In the genomic region with DNA sequence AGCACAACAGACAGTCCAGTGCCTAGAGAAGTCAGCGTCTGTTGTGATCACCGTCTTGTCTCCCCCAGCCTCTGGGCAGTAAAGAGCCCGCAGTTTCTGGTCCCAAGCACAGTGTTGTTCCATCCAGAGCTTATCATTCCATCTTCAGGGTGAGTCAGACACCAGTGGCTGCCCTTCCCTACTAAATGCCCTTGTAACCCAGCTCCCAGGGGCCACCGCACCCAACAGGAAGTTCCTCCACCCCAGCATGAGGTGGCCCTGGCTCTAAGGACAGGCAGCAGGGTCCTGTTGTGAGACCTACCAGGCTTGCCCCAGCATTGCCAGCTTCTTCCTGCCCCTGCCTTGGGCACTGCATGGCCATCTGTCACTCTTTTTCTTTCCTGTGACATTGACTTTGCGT, we compare ENCODE assay signal across 10 mouse cellular contexts. TPM values are rescaled to one million over a fixed set of nuclear protein-coding genes. Genes with fewer than 3 reads are reported as not detected.
DNase-seq lines count a peak whose midpoint lies in the region; ATAC-seq and TF ChIP-seq lines count a peak whose summit lies in the region.
"Had no signal": no experiment of that assay in that cellular context is flagged by ENCODE, and none has a peak within 500 bp of the region (broad histone marks: within the 10 kb centered on the region; RNA-seq: fewer than 3 reads in every experiment).

No protein-coding gene starts in this region.

- no peaks in the 10 kb centered on the region for H3K36me3 ChIP-seq in forebrain, embryonic 13.5 days (ENCODE audit: poor library complexity, severe bottlenecking)
- H3K36me3 ChIP-seq in forebrain, embryonic 15.5 days = no peaks in the 10 kb centered on the region
- H3K36me3 ChIP-seq in lung, embryonic 15.5 days = no peaks in the 10 kb centered on the region
- H3K36me3 ChIP-seq: embryonic facial prominence, embryonic 12.5 days; limb, embryonic 13.5 days had no signal

- no peak overlapping the region for H3K4me2 ChIP-seq in forebrain, embryonic 13.5 days
- no peak overlapping the region for H3K4me2 ChIP-seq in forebrain, embryonic 15.5 days (replicated peaks)
- no peak overlapping the region for H3K4me2 ChIP-seq in lung, embryonic 15.5 days
- H3K4me2 ChIP-seq: embryonic facial prominence, embryonic 12.5 days; limb, embryonic 13.5 days had no signal

- peak overlapping the region; percentile 90 for H3K27ac ChIP-seq in forebrain, embryonic 13.5 days
- H3K27ac ChIP-seq in forebrain, embryonic 15.5 days (replicated peaks) = no peak overlapping the region
- peak overlapping the region; percentile 98 for H3K27ac ChIP-seq in lung, embryonic 15.5 days
- H3K27ac ChIP-seq in bone marrow macrophage, adult 2 months (ENCODE audit: insufficient read depth, low read depth, low read length) = peak overlapping the region; percentile 59
- H3K27ac ChIP-seq: embryonic facial prominence, embryonic 12.5 days; limb, embryonic 13.5 days had no signal

- H3K4me3 ChIP-seq in forebrain, embryonic 13.5 days = no peak overlapping the region
- no peak overlapping the region for H3K4me3 ChIP-seq in forebrain, embryonic 15.5 days
- H3K4me3 ChIP-seq in lung, embryonic 15.5 days = no peak overlapping the region
- peak overlapping the region; percentile 24 for H3K4me3 ChIP-seq in bone marrow macrophage, adult 2 months (ENCODE audit: insufficient read depth, low read length)
- H3K4me3 ChIP-seq: embryonic facial prominence, embryonic 12.5 days; limb, embryonic 13.5 days had no signal

- DNase-seq in lung, postnatal 14 days = no peak
- no peak for DNase-seq in T-cell, adult 2 months (ENCODE audit: low spot score)
- DNase-seq in cerebellum, adult 9-10 months = no peak

- peaks cover 60% of the 10 kb centered on the region for H3K4me1 ChIP-seq in forebrain, embryonic 13.5 days
- H3K4me1 ChIP-seq in forebrain, embryonic 15.5 days = peaks cover 55% of the 10 kb centered on the region
- peaks cover 67% of the 10 kb centered on the region for H3K4me1 ChIP-seq in lung, embryonic 15.5 days
- peaks cover 62% of the 10 kb centered on the region for H3K4me1 ChIP-seq in bone marrow macrophage, adult 2 months (ENCODE audit: control insufficient read depth, insufficient read depth, low read length)

- no peaks in the 10 kb centered on the region for H3K27me3 ChIP-seq in forebrain, embryonic 13.5 days
- no peaks in the 10 kb centered on the region for H3K27me3 ChIP-seq in forebrain, embryonic 15.5 days
- H3K27me3 ChIP-seq in lung, embryonic 15.5 days = no peaks in the 10 kb centered on the region
- H3K27me3 ChIP-seq: embryonic facial prominence, embryonic 12.5 days; limb, embryonic 13.5 days had no signal

- 86% methylated on average over 5 of the region's 5 CpGs for WGBS in forebrain, embryonic 13.5 days
- 84% methylated on average over 5 of the region's 5 CpGs for WGBS in forebrain, embryonic 15.5 days
- WGBS in lung, embryonic 15.5 days = 85% methylated on average over 5 of the region's 5 CpGs

- no peaks in the 10 kb centered on the region for H3K9me3 ChIP-seq in forebrain, embryonic 13.5 days (replicated peaks)
- no peaks in the 10 kb centered on the region for H3K9me3 ChIP-seq in forebrain, embryonic 15.5 days
- no peaks in the 10 kb centered on the region for H3K9me3 ChIP-seq in lung, embryonic 15.5 days
- H3K9me3 ChIP-seq: embryonic facial prominence, embryonic 12.5 days; limb, embryonic 13.5 days had no signal

- H3K9ac ChIP-seq in forebrain, embryonic 13.5 days = no peak overlapping the region
- no peak overlapping the region for H3K9ac ChIP-seq in forebrain, embryonic 15.5 days (replicated peaks)
- H3K9ac ChIP-seq in lung, embryonic 15.5 days = no peak overlapping the region
- H3K9ac ChIP-seq: embryonic facial prominence, embryonic 12.5 days had no signal

- no peak for TF ChIP-seq POLR2A in bone marrow macrophage, adult 2 months (IDR thresholded peaks at IDR 0.05; ENCODE audit: borderline replicate concordance, low read depth, low read length)

- no peak for ATAC-seq in forebrain, embryonic 13.5 days
- ATAC-seq in forebrain, embryonic 15.5 days (replicated peaks) = no peak
- no peak for ATAC-seq in lung, embryonic 15.5 days (ENCODE audit: borderline replicate concordance, extremely low read depth, low FRiP score, low TSS enrichment)
- ATAC-seq in megakaryocyte-erythroid progenitor cell, adult 5-6 weeks (replicated peaks; ENCODE audit: low FRiP score, low TSS enrichment, poor library complexity, severe bottlenecking) = 0 out of 2 replicates have a peak, but pooled peaks have one; percentile 21

- no peak for TF ChIP-seq CTCF in bone marrow macrophage, adult 2 months (IDR thresholded peaks at IDR 0.05; ENCODE audit: low read depth, low read length)

RNA-seq across cellular contexts. Expression of gene Ccdc12, which starts 29.3 kb away (rescaled TPM):
- 146 and 152 TPM in 2 replicates for polyA plus RNA-seq in forebrain, embryonic 13.5 days (2015; fragmentation: Nextera tagmentation; extraction: Ambion mirVana)
- polyA plus RNA-seq in forebrain, embryonic 15.5 days (2015; fragmentation: Nextera tagmentation; extraction: Ambion mirVana) = 120 and 130 TPM in 2 replicates
- 151 TPM in 2 replicates for polyA plus RNA-seq in lung, embryonic 15.5 days (2015; fragmentation: Nextera tagmentation; extraction: Ambion mirVana)
- 134 and 143 TPM in 2 replicates for polyA plus RNA-seq in bone marrow macrophage, adult 2 months (2012; ENCODE audit: insufficient read depth, insufficient read length, missing spikeins)
- total RNA-seq in megakaryocyte-erythroid progenitor cell, adult 5-6 weeks (2014; fragmentation: Nextera tagmentation) = 92.6 and 110 TPM in 2 replicates
- total RNA-seq in megakaryocyte-erythroid progenitor cell, adult 5-6 weeks (2017) = 70.8 and 132 TPM in 2 replicates

RNA-seq across cellular contexts. Expression of gene Nbeal2, which starts 31.6 kb away (rescaled TPM):
- 2.1 and 2.2 TPM in 2 replicates for polyA plus RNA-seq in forebrain, embryonic 13.5 days (2015; fragmentation: Nextera tagmentation; extraction: Ambion mirVana)
- 2.1 and 2.4 TPM in 2 replicates for polyA plus RNA-seq in forebrain, embryonic 15.5 days (2015; fragmentation: Nextera tagmentation; extraction: Ambion mirVana)
- 3.6 and 4.2 TPM in 2 replicates for polyA plus RNA-seq in lung, embryonic 15.5 days (2015; fragmentation: Nextera tagmentation; extraction: Ambion mirVana)
- polyA plus RNA-seq in bone marrow macrophage, adult 2 months (2012; ENCODE audit: insufficient read depth, insufficient read length, missing spikeins) = 50.4 and 51.9 TPM in 2 replicates
- total RNA-seq in megakaryocyte-erythroid progenitor cell, adult 5-6 weeks (2014; fragmentation: Nextera tagmentation) = 9.1 and 11.9 TPM in 2 replicates
- total RNA-seq in megakaryocyte-erythroid progenitor cell, adult 5-6 weeks (2017) = 3.7 and 6.8 TPM in 2 replicates

RNA-seq across cellular contexts. Expression of gene Myl3, which starts 56.1 kb away (rescaled TPM):
- 0.40 and 1.8 TPM in 2 replicates for polyA plus RNA-seq in forebrain, embryonic 13.5 days (2015; fragmentation: Nextera tagmentation; extraction: Ambion mirVana)
- polyA plus RNA-seq in forebrain, embryonic 15.5 days (2015; fragmentation: Nextera tagmentation; extraction: Ambion mirVana) = 0.45 and 1.3 TPM in 2 replicates
- 19.8 and 68.6 TPM in 2 replicates for polyA plus RNA-seq in lung, embryonic 15.5 days (2015; fragmentation: Nextera tagmentation; extraction: Ambion mirVana)
- polyA plus RNA-seq in bone marrow macrophage, adult 2 months (2012; ENCODE audit: insufficient read depth, insufficient read length, missing spikeins) = not detected in 2 replicates
- total RNA-seq in megakaryocyte-erythroid progenitor cell, adult 5-6 weeks (2014; fragmentation: Nextera tagmentation) = not detected in 2 replicates
- total RNA-seq in megakaryocyte-erythroid progenitor cell, adult 5-6 weeks (2017) = not detected in 2 replicates
